Mouse (Mus musculus): ENCODE measurements around the gene Mdga1.

The Mdga1 gene

GRCm38 (mm10) chr17:29925608-29926606 lies 44.0 kb downstream of the Mdga1 start:
- DNase-seq (ENCODE audit: extremely low read depth, low read depth, low spot score) = no peak

- DNase-seq (ENCODE audit: extremely low read depth, low read depth, low spot score) = no peak
These were observed 49.8 kb downstream of the Mdga1 start for GRCm38 (mm10) chr17:29920089-29920488.

- no peak for DNase-seq (ENCODE audit: extremely low read depth, low read depth, low spot score)
These were observed 50.4 kb downstream of the Mdga1 start for GRCm38 (mm10) chr17:29919552-29919920.

GRCm38 (mm10) chr17:29918791-29919551 lies 50.9 kb downstream of the Mdga1 start:
- no peak for DNase-seq (ENCODE audit: extremely low read depth, low read depth, low spot score)

- no peak for DNase-seq (ENCODE audit: extremely low read depth, low read depth, low spot score)
These were observed 52.9 kb downstream of the Mdga1 start for GRCm38 (mm10) chr17:29916968-29917367.

- DNase-seq (ENCODE audit: extremely low read depth, low read depth, low spot score) = no peak
These were observed 54.1 kb downstream of the Mdga1 start for GRCm38 (mm10) chr17:29915820-29916219.

- DNase-seq (ENCODE audit: extremely low read depth, low read depth, low spot score) = no peak
These were observed 56.5 kb downstream of the Mdga1 start for GRCm38 (mm10) chr17:29913301-29913965.

GRCm38 (mm10) chr17:29912733-29913132 lies 57.2 kb downstream of the Mdga1 start:
- DNase-seq (ENCODE audit: extremely low read depth, low read depth, low spot score) = no peak

GRCm38 (mm10) chr17:29909031-29909430 lies 60.9 kb downstream of the Mdga1 start:
- no peak for DNase-seq (ENCODE audit: extremely low read depth, low read depth, low spot score)

GRCm38 (mm10) chr17:29904694-29905093 lies 65.2 kb downstream of the Mdga1 start:
- DNase-seq (ENCODE audit: extremely low read depth, low read depth, low spot score) = no peak

- DNase-seq (ENCODE audit: extremely low read depth, low read depth, low spot score) = no peak
These were observed 67.3 kb downstream of the Mdga1 start for GRCm38 (mm10) chr17:29902406-29903155.

GRCm38 (mm10) chr17:29900289-29900688 lies 69.6 kb downstream of the Mdga1 start:
- DNase-seq (ENCODE audit: extremely low read depth, low read depth, low spot score) = no peak

- no peak for DNase-seq (ENCODE audit: extremely low read depth, low read depth, low spot score)
These were observed 73.5 kb downstream of the Mdga1 start for GRCm38 (mm10) chr17:29896181-29897054.

GRCm38 (mm10) chr17:29895566-29895965 lies 74.3 kb downstream of the Mdga1 start:
- DNase-seq (ENCODE audit: extremely low read depth, low read depth, low spot score) = no peak

- no peak for DNase-seq (ENCODE audit: extremely low read depth, low read depth, low spot score)
These were observed 74.9 kb downstream of the Mdga1 start for GRCm38 (mm10) chr17:29894965-29895364.

- no peak for DNase-seq (ENCODE audit: extremely low read depth, low read depth, low spot score)
These were observed 79.3 kb downstream of the Mdga1 start for GRCm38 (mm10) chr17:29890451-29891110.

GRCm38 (mm10) chr17:29888981-29889980 lies 80.6 kb downstream of the Mdga1 start:
- DNase-seq (ENCODE audit: extremely low read depth, low read depth, low spot score) = no peak
